Mouse (Mus musculus) brain, embryonic 18.5 days (tissue): ENCODE results near the gene Apbb2.

Experiments used
- DNase-seq: peaks from one replicate; pipeline ENCODE4 v3.0.0-alpha.2; 2012; ENCODE audit warnings: low read depth, low spot score

The Apbb2 gene

DNA sequence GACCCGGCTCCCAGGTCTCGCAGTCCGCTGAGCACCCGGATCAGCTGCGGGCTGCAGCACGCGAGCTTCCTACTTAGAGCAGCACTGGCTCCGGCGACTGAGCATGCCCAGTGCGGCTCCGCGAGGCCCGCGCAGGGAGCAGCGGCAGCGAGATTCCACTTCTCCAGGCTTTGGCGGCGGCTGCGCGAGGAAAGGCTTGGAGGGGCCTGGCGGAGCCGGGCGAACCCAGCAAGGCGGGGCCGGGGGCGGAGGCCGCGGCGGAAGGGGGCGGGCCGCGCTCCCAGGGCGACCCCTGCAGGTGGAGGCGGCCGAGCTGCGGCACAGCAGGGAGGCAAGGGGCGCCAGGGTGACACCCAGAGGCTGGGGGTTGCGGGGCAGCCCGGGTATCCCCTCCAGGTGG, at the start of gene Apbb2:
Gene Apbb2 (minus strand): TSS at position 188 of the 400 bp plus-strand sequence.
- DNase-seq, result peak; percentile 87

DNA sequence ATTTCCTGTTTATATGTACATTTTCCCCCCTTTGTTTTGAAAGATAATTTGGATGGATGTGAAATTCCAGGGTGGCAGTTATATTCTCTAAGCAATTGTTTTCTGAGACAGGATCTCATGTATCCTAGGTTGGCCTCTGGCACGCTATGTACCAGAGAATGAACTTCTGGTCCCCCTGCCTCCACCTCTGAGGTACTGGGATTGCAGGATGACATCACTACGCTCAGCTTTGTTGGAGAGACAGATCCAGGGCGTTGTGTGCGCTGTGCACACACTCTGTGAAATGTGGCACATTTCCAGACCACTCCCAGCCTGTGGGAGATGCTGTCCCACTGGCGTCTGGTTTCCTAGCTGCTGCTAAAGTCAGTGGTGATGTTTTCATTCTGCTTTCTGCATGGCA, 35.6 kb upstream of the Apbb2 start:
- DNase-seq, result no peak

DNA sequence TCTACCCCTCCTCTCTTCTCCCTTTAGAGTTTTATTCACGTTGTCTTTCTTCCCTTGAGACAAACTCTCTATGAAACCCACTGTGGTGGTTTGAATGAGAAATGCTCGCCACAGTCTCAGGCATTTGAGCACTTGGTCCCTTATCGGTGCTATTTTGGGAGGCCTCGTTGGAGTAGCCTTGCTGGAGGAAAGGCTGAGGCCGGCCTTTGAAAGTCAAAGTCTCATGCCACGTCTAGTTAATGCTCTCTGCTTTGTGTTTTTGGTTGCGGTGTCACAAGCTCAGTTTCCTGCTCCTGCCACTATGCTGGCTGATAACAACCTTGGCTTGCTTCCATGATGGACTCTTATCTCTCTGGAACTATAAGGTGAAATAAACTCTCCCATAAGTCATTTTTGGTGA, 28.9 kb upstream of the Apbb2 start:
- no peak for DNase-seq

DNA sequence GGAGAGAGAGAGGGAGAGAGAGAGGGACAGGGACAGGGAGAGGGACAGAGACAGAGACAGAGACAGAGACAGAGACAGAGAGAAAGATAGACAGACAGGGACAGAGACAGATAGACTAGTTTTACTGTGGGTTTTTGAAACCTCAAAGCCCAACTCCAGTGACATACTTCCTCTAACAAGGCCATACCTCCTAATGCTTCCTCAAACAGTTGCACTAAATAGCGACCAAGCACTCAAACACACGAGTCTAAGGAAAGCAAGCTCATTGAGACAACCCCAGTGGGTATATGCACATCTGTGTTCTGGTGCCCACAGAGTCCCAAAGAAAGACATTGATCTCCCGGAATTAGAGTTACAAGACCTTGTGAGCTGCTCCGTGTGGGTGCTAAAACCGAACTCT, 24.7 kb upstream of the Apbb2 start:
- no peak for DNase-seq

DNA sequence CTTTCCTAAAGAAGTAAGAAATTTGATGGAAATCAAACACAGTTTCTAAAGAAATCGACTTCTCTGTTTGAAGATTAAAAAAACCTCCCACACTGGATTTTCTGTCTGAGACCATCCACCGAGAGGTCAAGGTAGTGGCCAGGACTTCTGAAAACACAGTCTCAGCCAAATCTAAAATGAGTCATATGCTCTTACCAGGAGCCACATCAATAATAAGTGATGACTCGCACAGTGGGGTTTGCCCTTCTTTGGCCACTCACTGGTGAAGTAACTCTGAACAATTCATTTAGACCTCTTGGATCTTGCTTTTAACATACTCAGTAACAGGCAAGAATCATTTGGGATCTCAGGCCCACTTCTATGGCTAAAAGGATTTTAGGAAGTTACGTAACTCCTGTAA, 23.6 kb upstream of the Apbb2 start:
- DNase-seq, result no peak

DNA sequence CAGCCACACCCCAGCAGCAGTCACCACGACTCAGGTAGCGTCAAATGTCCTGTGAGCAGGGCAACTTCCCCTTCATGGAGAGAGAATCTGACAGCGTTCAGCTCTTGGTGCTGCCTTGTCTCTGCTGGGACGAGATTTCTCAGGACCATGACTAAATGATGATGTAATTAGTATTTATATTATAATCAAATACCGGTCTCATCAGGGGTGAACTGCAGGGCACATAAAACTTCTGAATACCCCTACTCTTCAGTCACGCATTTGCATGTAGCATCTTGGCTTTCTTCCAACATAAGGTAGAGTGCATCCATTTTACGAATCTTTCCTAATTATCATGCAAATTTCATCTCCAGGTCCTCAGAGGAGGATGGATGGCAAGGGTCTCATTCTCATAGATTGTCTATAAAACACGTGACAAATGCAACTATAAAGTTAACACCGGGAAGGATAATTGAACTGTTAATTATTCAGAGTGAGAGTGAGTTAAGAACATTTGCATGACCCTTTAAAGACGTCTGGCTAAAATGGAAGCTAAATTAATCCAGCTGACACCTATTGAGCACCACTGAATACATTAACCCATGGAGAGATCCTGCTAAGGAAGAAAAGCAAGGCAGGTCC, 17.0 kb upstream of the Apbb2 start:
- no peak for DNase-seq

DNA sequence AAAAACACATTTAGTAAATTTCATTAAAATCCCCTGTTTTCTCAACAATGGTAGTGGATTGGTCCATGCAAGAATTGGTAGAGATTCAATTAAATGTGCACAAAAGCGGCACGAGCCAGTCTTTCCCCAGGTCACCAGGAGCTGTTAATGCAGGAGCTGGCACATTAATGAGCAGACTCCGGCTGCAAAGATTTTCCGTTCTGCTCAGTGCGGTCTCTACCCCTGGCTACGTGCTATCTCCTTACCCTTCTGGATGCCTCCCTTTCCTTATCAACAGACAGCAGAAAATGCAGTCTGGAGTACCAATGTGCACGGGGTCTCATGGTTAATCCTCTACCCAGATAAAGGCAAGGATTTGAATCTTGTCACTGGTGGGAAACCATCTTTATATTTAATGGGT, 9.2 kb upstream of the Apbb2 start:
- no peak for DNase-seq

DNA sequence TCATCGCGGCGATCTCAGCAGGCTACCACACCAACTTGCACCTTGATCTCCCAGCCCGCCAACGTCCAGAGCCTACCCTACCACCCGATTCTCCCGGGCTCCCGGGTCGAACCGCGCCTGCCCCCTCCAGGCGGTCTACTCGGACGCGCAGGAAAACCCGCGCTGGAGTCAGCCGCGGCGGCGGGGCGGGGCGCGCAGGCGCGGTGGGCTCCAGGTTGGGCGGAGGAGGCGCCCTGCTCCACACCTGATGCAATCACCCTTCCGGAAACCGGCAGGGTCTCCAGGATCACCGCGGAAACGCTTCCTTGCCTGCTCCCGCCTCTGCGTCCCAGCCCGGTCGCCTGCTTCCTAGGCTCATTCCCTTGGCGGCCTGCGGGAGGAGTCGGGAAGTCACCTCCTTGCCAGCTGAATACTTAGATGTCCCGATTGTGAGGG, 1.6 kb upstream of the Apbb2 start:
- peak; percentile 37 for DNase-seq

DNA sequence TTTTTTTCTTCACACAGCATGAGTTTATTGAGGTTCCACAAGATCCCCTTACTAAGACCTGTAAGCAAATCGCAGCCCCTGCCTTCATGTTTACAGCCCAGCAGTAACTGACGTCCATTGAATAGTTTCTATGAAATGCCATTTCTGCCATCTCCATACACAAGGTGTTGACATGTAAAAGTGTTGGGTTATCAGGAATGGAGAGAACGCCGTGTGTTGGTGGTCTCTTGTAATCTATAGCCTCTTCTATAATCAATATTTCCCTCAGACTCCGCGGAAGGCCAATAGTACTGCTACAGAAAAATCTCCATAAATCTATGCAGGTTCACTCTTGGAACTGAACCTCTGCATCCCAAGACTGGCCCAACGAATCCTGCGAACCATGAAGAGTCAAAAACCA, 1.1 kb upstream of the Apbb2 start:
- no peak for DNase-seq

DNA sequence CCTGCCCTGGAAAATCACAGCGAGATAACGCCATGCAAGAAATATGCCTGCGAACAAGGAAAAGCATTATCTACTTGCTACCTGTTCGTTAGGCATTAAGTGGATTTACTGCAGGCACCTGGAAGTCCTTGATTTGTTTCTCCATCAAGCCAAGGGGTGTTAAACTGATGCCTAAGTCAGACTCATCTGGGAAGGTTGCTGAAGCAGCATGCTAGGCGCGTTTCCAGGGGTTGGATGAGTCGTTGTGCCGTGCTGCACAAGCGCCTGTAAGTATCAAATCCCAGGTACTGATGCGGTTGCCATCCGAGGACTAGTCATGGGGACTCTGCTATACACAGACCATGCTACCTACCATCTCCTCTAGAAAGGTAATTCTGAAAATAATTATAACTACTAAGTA, 611 bp upstream of the Apbb2 start:
- DNase-seq, result no peak

DNA sequence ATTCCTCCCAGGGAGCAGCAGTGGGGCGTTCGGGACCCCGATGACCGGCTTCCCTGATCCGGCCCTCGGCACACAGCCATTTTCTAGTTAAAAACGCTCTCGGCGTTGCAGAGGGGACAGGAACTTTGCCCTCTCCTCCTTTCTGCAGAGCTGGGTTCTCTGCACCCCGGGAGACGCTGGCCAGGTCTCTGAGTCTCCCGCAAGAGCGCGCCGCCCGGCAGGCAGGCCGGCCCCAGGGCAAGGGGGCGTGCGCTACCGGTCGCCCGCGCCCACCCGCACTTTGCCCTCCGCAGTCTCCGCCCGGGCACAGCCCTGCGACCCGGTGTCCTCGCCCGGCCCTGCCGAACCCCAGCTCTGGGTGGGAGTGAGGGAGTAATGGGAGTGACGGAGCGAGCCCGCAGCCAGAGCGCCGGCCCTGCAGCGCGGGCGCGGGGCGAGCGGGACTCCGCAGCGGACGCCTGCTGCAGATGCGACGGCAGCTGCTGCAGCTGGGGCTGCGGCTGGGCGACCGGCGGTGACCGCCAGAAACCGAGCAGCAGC, 593 bp downstream of the Apbb2 start:
- DNase-seq, result no peak

DNA sequence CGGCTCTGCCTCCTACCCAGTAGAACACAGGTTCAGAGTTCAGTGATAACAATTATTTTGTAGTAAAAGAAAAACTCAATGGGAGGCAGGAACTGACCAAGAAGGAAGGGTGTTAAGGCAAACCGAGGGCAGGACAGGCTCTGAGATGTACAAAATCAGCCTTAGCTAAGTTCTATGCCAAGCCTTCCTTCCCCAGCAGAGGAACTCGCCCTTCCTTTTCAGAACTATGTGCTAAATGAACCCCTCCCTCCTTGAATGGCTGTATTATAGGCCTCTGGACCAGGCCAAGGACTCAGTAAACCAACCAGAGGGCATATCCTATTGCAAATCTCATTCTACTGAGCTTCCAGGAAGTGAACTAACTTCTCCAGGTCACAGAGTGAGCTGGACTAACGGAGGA, 3.6 kb downstream of the Apbb2 start:
- no peak for DNase-seq

DNA sequence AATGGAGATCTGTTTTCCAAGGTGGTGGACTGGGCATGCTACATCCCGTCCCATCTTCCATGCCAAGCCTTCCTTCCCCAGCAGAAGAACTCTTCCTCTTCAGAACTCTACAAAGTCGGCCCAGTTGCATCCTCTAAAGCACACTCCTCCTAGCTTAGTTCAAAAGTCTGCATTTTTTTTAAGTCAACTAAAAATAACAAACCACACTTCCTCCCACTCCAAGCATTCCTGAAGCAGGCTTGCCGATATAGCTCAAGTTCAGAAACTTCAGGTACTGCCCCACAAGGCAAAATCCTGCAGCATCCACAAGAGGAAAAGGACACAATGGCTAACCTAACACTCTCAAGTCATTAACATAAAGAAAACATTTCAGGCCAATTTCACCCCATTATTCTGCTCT, 4.9 kb downstream of the Apbb2 start:
- DNase-seq, result no peak

DNA sequence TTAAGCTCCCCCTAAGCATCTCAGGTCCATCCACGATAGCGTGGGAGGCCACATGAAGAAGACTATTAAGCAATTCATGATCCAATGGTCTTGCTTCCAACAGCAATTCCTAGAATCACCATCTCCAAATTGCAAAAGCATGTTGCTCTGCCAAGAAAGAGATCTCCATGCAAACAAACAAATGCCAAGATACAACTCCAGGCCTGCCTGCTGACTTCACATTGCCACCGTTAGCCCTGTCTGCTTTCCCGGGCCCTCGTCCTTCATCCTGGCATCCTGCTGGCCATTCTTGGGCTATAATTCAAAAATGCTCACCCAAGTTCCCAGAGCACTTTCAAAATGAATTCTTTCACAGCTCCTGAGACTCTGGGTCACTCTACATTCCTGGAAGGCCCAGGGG, 5.6 kb downstream of the Apbb2 start:
- no peak for DNase-seq

DNA sequence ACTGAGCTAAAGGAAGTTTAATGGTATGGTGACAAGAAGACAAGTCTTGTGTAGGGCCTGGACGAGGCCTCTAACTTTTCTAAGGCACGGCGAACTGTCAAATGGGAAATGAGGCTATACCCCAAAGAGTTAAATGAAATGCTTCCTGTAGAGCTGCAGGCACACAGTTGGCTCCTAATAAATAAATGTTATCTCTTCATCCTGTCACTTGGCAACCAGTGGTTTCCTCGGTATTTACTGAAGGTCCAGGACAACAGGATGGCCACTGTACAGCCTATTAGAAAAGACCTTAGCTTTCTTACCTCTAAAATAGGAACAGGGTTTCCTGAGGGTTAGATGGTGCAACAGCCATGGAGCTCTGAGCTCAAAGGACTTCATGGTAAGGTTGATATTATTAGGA, 6.7 kb downstream of the Apbb2 start:
- DNase-seq, result no peak

DNA sequence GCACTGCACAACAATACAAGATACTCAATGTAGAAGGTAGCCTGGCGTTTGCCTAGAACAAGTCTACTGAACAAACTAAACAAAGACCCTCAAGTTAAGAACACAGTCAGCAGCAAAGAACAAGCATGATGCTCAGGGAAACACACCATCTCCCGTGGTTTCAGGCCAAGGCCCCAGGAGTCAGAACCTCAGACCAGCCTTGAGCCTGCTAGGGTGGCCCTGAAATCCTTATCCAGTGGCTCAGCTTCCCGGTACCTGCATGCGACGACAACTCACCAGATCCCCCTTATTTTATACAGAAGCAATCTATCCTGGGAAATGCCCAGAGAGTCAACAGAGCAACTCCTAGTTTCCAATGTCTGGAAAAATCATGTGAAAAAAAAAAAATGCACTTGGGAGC, 7.2 kb downstream of the Apbb2 start:
- no peak for DNase-seq

DNA sequence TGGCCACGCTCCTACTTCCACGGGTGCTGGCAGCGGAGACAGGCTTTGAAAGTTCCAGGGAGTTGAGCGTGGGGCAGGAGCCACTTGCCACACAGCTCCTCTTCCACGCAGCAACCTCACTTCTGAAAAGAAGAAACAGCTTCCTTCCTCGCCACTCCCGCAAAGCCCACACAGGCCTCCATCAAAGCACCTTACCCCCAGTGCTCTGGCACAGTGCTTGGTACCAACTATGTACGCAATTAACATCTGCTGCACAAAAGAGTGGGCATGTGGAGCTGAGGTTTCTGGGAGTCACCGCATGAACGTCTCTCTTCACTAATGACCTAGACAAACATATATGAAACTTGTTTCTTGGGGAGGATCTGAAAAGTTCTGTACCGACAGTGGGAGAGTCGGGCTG, 8.3 kb downstream of the Apbb2 start:
- DNase-seq, result no peak

DNA sequence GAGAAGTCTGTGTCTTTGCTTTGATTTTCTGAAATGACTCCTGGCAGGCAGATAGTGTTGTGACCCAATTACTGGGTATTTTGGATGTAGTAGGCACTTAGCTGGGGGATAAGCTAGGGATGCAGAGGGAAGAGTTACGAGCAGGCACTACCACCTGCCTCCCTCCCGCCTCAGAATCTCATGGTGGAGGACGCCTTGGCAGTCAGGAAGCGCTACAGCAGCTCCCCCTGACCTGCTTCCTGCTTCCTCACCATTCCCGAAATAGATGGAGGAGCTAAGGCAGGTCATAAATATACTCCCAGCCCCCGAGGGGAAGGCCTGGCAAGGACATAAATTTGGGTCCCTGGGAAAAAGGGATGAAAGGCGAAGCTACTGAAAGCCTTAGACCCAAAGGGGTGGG, 9.3 kb downstream of the Apbb2 start:
- no peak for DNase-seq

DNA sequence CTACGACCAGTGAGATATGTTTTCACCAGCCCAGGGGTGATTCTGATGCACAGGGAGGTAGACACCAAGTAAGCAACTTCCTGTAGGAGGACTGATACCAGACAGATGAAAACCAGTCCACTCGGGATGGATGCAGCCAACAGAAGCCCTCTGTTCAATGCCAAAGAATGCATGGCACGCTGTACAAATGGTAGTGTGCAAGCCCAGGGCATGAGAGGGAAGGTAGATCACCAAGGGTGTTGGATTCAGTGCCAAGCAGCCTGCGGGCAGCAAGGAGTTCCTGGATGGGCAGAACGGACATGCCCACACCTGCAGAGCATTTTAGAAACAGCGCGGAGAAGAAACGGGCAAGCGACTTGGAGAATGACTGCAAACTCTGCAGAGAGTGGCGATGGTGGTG, 10.8 kb downstream of the Apbb2 start:
- DNase-seq, result no peak

DNA sequence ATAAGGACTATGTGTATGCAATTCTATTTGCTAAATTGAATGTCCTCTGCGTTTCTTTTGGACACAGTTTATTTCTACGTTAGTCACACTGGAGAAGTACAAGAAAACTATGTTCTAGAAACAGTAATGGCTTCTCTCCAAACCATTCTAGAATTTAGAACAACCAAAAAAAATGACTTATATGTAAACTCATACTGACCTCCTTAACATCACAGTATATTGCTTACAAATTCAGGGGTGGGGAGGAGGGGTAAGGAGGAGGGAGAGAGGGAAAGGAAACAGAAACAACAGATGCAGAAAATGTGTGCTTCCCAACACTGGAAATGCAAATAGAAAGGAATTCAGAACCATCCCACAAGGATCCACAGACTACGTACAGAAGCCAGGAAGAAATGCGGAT, 11.4 kb downstream of the Apbb2 start:
- DNase-seq, result no peak

DNA sequence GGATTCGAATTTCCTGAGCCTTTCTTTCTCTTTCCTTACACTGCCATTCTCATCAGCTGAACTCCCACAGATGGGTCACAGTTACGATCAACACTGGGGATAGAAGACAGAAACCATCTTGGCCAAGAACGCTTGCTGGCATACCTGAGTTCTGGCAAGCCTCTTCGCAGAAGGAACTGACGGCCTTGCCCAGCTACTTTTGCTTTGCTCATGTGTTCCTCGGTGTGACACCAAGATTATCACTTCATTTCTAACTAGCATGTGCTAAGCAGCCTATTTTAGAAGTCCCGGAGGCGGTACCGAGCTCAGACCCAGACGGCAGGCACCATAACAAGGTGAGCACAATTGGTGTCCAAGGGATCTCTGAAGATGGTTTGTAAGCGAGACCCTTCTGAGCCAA, 12.9 kb downstream of the Apbb2 start:
- DNase-seq, result no peak

DNA sequence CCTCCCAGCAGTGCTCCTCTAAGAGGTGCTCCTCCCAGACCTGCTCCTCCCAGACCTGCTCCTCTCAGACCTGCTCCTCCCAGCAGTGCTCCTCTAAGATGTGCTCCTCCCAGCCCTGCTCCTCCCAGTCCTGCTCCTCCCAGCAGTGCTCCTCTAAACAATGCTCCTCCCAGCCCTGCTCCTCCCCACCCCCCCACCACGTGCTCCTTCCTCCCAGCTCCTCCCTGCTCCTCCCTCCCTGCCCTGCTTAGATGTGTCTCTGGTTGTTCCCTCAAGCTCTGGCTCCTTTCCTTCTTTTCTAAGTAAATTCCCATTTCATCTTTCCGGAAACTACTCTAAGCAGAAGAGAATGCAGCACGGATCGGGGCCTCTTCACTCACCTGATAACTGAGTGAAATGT, 14.2 kb downstream of the Apbb2 start:
- DNase-seq, result no peak

DNA sequence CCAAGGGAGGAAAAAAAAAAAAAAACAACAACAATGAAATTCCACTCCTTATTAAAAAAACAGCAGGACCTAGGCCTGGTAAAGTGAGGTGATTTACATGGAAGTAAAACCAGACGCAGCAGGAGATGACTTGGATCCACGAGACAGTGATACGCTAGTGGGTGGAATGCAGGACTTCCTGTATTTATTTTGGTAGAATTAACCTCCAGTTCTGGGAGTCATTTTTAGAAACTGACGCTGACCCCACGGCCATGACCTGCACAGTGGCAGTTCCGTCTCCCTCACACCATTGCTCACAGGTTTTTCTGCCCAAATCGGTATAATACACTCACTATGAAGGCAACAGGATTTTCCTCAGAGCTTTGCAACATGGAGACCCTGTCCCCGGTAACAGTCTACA, 14.8 kb downstream of the Apbb2 start:
- no peak for DNase-seq

DNA sequence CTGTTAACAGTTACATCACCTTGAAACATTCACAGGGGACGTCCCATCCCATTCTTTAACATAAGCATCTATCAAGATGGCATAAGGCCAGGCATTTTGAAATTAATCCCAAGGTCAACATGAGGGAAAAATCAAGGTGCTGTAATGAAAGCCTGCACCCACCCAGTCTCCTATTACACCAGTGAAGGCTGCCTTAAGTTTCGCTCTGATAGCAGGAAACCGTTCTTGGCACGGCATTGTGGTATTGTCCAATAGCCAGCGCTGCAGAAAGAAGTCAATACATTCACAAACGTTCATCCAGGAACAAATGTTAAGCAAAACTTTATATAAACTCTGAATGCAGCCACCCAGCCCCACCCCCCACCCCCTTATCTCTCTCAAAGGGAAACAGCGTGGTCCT, 15.4 kb downstream of the Apbb2 start:
- DNase-seq, result no peak
